In the genomic region with DNA sequence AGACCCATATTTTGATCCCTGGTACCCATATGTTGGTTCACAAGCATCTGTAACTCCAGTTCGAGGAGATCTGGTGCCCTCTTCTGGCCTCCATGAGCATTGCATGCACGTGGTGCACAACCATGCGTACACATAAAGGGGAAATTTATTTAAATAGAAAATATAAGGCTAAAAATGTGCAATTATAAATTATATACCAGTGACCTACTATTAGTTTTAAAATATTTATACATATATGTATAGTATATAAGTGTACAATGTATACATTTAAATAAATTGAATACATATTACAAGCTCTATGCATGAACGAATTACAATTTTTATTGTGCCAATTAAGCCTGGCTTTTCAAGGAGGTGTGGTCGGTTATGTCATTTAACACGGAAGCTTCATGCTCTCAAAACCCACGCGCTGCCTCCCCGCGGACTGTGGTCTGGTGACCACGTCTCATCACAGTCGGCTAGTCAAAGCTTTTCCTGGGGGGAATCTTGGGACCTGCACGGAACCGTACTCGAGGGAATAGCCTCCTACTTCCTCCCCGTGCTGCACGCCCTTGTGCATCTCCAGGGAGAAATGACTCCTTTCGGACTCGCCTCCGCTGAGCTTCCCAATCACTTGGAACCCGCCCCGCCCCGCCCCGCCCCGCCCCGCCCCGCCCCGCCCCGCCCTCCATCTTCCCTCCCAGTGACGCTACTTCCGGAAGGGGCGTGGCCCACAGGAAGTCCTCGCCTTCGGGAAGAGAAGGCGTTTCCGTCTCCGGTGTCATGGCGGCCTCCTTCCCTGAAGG, we compare ENCODE assay signal across 8 mouse cellular contexts. TPM values are rescaled to one million over a fixed set of nuclear protein-coding genes. Genes with fewer than 3 reads are reported as not detected.
A peak's percentile ranks its signal among the peaks of the same experiment; 100 is the strongest.
DNase-seq lines count a peak whose midpoint lies in the region; ATAC-seq lines count a peak whose summit lies in the region.

A gene (plus strand): TSS at position 691 of the 785 bp plus-strand sequence.

- peak; percentile 85 for DNase-seq in Muller cell, postnatal 12 days (ENCODE audit: inconsistent ontology term)
- DNase-seq in cerebellum, adult 9-11 months, result peak; percentile 84
- peak; percentile 57 to 84 for DNase-seq in frontal cortex, adult 2 months (ENCODE audit: extremely low spot score in 1 of 2, low spot score in 1 of 2)
- DNase-seq in hindbrain, embryonic 11.5 days (ENCODE audit: low spot score), result peak; percentile 90
- peak; percentile 79 to 83 for DNase-seq in layer of hippocampus, postnatal 10 days (ENCODE audit: low spot score in 2 of 2)
- peak; percentile 87 for DNase-seq in lung, postnatal 10 days
- peak; percentile 80 for DNase-seq in ovary, postnatal 36 days (ENCODE audit: low spot score)
- DNase-seq in thymus, postnatal 25 days, result peak; percentile 74

- peak; percentile 92 for ATAC-seq in hindbrain, embryonic 11.5 days (ENCODE audit: low FRiP score)

- WGBS in hindbrain, embryonic 11.5 days, result 3% methylated on average over 24 of the region's 38 CpGs

- no peaks in the 10 kb centered on the region for H3K36me3 ChIP-seq in hindbrain, embryonic 11.5 days (ENCODE audit: control insufficient read depth, insufficient read depth, low read length)

- peak within 1 kb of the TSS; percentile 95 for H3K4me3 ChIP-seq in hindbrain, embryonic 11.5 days (ENCODE audit: low read depth, low read length)

- no peaks in the 10 kb centered on the region for H3K9me3 ChIP-seq in hindbrain, embryonic 11.5 days (ENCODE audit: control insufficient read depth, low read length)

- peak within 1 kb of the TSS; percentile 74 for H3K9ac ChIP-seq in hindbrain, embryonic 11.5 days (ENCODE audit: low read depth, low read length)

- 0 out of 2 replicates have a peak within 1 kb of the TSS, but pooled peaks have one; percentile 12 for H3K27ac ChIP-seq in hindbrain, embryonic 11.5 days (ENCODE audit: low read depth, low read length)

- no peaks in the 10 kb centered on the region for H3K4me1 ChIP-seq in hindbrain, embryonic 11.5 days (replicated peaks; ENCODE audit: control insufficient read depth, insufficient read depth, low read length)

- no peaks in the 10 kb centered on the region for H3K27me3 ChIP-seq in hindbrain, embryonic 11.5 days (ENCODE audit: control insufficient read depth, insufficient read depth, low read length)

- H3K4me2 ChIP-seq in hindbrain, embryonic 11.5 days (replicated peaks; ENCODE audit: low read depth, low read length), result peak within 1 kb of the TSS; percentile 91

RNA-seq across cellular contexts. Expression of the gene that starts here (rescaled TPM):
- polyA plus RNA-seq in frontal cortex, adult 2 months (2012; rRNA removed), result 24.8 and 29.0 TPM in 2 replicates
- 45.5 and 45.9 TPM in 2 replicates for polyA plus RNA-seq in hindbrain, embryonic 11.5 days (2014; fragmentation: Nextera tagmentation; extraction: Ambion mirVana)
- 10 to 100 TPM; 19.1 to 21.6 TPM for total RNA-seq in layer of hippocampus, postnatal 10 days (2021)

Comparison
In these comparisons a context has a peak if more than half of its experiments do, and no peak if none do; other contexts are left out.
1. Peak in every context shown above with its lines: DNase-seq, ATAC-seq, H3K4me3 ChIP-seq and H3K27ac ChIP-seq.